Mouse (Mus musculus): ENCODE measurements around the gene Mcmbp.

Mcmbp gene

DNA sequence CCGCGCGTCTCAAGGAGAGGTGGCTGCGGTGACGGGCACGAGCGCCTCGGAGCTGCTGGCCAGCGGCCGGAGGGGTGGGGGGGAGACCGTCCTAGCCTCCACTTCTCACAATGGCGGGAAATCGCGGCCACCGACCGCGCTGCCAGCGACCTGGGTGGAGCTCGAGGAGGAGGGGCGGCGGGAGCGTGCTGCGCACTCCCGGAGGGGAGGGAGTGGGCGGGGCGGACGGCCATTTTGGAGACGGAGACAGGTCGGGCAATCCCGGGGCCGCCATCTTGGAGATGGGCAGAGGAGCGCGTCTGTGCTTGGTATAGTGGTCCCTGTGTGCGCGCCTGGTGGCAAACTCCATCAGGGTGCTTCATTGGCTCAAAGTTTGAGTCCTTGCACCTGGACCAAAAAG lies at the start of gene Mcmbp:
Gene Mcmbp, minus strand, starts transcription at position 162 of the 400 bp plus-strand sequence.
- DNase-seq: peak; percentile 99

DNA sequence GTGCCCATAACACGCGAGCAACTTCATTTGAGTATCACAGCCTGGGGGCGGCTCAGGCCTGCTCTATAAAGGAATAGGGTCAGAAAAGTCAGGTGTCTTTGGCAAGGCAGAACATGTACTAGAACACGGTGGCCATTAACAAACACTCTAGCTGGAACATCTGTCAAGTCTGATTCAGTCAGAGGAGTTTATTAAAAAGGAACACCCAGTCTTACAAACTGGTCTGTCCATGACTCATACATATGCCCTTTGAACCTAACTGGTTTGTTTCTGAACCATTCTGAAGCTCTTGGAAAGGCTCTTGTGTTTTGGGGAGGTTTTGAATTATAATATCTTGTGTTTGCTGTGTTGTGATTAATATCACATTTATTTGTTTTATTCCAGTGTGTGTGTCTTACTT lies 49.8 kb upstream of the Mcmbp start:
- no peak for DNase-seq

DNA sequence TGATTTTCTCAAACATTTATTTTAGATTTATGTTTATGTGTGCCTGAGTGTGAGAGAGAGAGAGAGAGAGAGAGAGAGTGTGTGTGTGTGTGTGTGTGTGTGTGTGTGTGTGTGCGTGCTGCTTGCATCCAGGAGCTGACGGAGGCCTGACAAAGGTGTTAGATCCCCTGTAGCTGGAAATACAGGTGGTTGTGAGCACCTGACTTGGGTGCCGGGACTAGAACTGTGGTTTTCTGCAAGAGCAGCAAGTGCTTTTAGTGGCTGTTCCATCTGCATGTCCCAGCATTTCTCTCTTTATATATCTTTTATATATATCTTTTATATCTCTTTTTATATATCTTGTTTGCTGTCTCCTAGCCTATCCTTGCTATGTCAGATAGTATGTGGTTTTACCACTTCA lies 41.6 kb upstream of the Mcmbp start:
- no peak for DNase-seq

DNA sequence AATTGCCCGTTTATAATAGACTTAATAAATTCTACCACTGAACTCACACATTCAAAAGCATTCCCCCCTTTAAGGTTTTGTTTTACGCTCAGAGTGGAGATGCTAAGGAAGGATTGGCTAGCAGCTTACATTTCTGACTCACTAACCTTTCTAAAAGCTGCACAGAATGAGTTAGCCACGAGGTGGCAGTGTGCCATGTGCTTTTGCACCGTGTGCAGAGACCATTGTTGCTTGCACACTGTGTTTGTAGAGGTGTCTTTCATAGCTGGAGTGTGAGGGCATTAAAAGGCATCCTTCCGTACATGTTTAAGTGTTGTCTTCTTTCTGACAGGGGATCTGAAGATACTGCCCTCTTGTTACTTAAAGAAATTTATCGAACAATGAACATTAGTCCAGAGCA lies 39.0 kb upstream of the Mcmbp start:
- DNase-seq: peak; percentile 69 to 74

DNA sequence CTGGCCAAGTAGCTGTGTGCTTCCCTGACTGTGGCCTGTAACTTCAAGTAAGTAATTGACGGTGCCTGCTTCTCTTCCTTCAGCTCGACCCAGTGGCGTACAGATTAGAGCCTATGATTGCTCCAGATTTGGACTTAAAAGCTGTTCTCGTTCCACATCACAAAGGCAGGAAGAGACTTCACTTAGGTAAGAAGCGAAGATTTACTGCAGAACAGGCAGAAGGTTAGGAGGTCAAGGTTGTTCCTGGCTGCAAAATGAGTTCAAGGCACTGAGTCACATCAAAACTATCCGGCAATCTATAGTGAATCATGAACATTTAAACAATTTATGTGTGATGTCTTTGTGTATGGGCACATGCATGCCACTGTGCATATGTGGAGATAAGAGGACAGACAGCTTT lies 36.9 kb upstream of the Mcmbp start:
- DNase-seq: no peak

DNA sequence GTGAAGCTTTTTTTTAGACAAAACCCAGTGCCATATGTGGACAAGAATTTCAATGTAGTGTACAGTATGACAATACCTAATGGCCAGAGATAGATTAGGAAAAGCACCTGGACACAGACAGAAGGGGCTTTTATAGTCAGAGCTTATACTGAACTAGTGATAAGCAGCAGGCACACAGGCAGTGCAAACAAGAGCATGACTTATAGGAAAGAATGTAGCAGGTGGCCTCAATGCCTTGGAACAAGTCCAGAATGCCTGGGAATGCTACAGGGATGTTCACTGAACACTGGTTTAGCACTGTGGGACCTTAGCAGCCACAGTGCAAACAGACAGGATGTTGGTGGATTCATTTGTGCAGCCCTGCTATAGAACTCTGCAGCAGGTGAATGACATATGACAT lies 26.4 kb upstream of the Mcmbp start:
- no peak for DNase-seq

DNA sequence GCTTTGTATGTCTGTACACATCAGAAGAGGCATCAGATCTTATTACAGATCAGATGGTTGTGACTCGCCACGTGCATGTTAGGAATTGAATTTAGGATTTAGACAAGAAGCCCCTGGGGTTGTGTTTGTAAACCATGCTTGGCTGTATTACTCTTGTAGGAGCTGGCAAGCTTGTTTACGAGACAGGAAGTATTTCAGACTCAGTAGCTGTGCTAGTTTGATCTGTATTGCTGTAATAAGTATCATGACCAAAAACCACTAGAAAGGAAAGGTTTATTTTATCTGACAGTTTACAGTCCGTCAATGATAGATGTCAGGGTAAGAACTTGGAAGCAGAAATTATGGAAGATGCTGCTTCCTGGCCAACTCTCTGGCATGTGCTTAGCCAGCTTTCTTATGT lies 18.7 kb upstream of the Mcmbp start:
- no peak for DNase-seq

DNA sequence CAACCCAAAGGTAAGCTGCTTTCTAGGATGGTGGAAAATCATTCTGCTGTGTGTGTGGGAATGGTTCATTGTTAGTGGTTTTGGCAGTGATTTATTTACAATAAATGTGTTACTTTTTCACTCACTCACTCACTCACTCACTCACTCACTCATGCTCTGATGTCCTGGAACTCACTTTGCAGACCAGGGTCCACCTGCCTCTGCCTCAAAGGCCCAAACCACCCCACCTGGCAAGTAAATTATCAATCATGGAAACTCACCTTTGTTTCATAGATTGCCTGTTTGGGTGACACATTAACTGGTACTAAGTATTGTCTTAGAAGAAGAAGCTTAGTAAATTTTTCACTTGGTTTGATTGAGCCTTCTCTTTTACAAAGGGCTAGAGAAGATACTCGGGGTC lies 15.1 kb upstream of the Mcmbp start:
- DNase-seq: no peak

DNA sequence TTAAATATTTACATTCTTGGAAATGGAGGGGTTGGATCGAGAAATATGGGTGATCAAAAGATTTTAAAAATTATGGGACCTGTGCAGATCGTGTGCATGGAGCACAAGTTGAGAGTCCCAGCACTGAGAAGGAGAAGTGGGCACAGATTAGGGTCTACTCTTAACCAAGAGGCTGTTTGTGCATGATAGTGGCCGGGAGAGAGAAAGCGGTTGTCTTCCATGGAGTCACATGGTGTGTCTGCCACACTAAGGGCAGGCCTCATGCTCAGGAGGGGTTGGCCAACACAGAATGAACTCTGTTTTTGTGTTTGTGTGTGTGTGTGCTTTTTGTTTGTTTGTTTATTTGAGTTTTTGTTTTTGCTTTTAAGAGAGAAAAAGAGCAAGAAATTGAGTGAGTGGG lies 11.7 kb upstream of the Mcmbp start:
- no peak for DNase-seq

DNA sequence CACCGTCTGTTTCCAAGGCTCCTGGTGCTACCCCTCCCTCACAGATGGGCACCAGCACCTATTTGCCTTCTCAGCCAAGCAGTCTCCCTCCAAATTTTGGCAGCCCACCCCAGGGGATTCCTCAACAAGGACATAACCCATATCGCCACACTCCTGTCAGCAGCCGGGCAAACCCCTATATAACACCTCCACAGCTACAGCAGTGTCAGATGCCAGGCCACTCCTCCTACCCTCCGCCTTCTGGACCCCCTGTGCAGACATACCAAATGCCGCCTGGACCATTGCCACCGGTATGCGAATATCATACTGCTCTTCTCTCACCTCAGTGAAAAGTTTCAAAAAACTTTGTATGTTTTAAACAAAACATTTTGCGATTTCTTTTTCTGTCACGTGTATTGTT lies 10.0 kb upstream of the Mcmbp start:
- no peak for DNase-seq

DNA sequence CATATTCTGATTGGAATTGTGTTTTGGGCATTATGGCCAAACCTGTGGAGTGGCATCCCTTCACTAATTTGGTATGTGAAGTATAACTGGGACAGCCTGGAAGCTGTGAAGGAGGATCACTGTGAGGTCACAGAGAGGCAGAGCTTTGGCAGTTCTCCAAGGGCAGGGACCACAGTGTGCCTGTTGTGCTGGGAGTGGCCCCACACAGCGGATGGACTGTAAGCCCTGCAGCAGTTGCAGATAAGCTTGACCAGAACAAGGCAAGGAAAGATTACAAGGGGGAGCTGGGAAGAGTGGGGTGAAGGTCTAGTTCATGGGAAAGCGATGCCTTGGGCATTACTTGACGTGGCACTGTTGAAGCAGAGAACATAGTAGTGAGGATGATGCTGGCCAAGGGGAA lies 8.5 kb upstream of the Mcmbp start:
- peak; percentile 65 to 74 for DNase-seq

DNA sequence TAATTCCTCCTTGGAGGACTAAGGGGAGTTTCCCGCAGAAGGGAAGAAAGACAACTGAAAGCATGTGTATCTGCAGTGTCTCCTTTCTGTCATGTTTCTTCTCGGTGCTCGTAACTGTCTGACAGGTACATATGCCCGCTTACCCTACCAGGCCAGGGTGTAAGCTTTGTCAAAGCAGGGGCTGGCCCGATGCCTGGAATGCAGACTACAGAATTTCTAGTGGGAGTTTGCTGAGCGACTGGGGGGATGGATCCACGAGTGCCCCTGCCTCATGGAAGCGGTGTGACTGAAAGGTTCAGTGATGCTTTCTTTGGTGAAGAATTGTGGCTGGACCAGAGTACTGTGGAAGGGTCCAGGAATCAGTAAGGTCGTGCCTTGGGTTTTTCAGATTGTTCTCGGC lies 5.9 kb upstream of the Mcmbp start:
- DNase-seq: no peak

DNA sequence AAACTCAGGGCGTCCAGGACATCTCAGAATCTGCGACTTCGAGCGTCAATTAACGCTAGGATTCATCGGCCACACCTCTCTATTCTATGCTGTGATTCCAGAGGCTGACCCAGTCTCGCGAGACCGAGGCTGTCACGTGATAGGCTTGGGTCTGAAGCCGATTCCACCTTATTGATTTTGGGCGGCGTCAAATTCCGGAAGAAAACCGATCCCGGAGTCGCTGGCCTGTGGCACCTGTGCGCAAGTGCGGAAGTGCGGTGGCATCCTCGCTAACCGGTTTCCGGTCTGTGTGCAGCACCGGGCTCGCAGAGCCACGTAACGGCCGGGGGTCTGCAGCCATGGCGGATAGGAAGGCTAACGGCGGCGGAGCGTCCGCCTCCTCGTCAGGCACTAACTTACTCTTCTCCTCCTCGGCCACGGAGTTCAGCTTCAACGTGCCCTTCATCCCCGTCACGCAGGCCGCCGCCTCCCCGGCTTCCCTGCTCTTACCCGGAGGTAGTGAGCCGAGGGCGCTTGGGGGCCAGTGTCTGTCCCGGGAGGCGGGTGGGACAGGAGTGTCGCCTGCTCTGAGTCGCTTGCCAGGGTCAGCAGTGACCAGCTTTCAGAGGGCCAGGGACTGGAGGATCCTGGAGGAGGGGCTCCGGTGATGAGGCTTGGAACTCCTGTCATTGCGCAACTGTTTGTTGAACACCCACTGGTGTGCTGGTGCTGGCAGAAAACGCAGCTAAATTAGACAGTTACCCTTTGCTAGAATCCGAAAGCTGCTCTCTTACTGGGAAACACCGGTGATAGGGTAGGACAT lies 4.6 kb upstream of the Mcmbp start, which contains the start of gene Sec23ip:
Gene Sec23ip, plus strand, starts transcription at position 260 of the 802 bp plus-strand sequence.
- peak; percentile 98 to 99 for DNase-seq

DNA sequence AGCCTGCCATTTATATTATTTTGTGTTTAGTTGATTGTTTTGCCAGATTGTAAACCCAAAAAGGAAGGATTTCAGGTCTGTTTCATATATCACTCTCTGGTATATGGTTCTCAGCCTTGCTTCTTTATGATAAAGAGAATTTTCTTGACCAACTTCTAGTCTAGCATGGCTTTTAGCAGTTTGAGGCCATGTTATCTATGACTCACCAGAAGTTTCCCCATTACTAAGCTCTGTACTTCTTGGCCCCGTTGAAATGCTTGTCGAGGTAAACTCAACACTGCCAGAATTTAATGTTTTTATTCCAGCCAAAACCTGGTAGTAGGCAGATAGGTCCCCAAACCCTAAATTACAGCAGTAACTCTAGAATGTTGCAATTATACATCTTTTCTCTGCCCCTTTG lies 3.6 kb upstream of the Mcmbp start:
- no peak for DNase-seq

DNA sequence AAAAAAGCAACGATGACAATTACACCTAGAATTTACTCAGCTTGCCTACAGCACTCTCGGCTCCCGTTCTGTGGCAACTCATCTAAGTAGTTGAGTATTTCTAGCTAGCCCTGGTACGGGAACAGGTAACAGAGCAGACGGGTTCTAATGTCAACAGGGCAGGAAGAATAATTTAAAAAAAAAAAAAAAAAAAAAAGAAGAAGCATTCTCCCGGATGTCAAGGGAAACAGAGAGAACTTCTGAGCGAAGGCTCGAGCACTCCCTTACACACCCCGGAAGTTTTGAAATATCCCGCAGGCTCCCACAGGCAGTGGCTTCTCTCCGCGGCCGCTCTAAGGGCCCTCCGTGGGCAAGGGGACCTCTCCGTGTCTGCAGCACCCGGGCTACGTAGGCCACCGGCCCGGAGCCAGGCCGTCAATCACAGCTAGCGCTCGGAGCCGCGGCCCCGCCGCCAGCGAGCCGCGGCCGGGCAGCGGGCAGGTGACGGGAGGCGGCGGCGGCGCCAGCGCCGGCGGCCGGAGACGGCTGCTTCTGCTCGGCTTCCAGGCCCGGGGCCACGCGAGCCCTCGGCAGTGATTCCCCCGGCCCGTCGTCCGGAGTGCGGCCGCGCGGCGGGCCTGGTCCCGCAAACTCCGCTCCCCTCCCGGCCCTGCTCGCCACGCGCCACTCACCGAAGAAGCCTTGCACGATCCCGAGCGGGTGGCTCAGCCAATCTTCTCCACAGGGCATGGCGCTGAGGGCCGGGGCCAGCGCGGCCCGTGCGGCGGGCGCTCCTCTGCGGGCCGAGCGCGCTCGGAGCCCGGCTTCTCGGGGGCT lies 625 bp downstream of the Mcmbp start:
- DNase-seq: peak; percentile 57 to 65

DNA sequence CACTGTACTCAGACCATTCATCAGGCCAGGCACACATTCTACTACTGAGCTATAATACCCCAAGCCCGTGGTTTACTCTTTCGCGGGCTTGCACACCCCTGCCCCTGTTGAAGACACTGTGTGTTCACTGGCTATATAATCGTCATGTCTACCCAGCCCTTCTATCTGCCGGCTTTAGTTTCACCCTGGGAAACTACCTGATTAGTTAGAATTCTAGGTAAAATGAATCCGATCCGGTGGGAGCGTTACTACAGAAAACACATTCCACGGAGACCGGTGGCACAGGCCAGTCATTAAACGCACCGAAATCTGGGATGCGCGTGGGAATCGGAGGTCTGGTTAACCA lies 1.2 kb downstream of the Mcmbp start:
- DNase-seq: no peak

DNA sequence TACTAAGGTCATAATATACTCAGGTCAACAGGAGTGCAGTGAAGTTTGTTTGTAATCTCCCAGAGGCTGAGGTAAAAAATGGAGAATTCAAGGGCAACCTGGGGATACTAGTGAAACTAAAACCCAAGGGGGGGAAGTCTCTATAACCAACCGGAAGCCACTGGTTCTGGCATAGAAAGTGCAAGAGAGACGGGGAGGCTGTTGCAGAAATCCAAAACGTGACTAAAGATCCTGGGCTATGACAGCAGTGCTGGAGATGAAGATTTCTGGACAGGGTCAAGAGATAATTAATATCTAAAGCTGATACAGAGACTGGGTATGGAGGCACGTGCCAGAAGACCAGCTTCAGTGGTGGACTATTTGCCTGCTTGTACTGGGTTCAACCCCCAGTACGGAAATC lies 2.3 kb downstream of the Mcmbp start:
- no peak for DNase-seq

DNA sequence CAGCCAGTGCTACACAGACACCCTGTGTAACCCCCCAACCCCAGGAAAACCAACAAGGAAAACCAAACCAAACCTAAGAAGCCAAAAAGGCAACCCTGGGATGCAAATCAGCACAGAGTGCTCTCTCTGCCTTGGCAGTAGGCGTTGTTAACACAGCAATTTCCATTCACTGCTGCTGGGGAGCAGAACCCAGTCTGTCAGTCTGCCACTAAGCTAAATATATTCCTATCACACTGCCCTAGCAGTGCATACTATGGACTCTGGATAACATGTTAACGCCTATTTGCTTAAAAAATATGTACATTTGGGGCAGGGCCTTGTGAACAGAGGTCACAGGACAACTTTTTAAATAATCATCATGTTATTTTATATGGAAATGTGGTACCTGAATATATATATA lies 8.7 kb downstream of the Mcmbp start:
- DNase-seq: no peak

DNA sequence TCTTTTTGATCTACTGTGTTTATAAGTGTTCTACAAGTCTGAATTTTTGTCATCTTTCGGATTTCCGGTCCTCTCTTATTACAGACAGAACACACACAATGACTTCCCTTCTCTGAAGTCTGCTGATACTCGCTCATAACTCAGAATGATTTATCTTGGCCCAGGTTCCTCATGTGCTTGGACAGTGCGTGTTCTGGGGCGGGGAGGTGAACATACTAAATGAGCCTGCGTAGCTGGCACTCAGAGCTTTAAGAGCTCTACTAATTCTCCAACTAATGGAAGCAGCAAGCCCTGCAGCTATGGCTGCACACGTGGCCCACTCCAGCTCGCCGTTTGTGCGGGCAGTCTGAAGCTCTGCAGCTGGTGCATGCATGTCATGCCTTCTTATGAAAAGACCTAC lies 11.6 kb downstream of the Mcmbp start:
- peak; percentile 37 to 52 for DNase-seq

DNA sequence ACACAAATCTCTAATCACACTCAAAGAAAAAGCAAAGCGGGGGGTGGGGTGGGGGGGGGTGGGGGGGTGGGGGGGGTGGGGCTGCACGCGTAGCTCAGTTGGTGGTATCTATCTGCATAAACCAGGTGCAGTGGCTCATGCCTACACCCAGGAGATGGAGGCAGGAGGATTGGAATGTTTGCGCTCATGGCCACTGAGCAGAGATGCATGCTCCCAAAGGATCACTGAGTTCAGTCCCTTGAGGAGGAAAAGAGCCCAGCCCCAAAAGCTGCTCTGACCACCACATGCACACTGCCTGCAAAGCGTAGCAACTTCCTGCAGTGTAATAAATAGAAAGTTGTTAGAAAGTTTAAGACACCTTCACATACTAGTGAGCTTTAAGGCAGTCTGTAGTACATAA lies 12.6 kb downstream of the Mcmbp start:
- DNase-seq: no peak

DNA sequence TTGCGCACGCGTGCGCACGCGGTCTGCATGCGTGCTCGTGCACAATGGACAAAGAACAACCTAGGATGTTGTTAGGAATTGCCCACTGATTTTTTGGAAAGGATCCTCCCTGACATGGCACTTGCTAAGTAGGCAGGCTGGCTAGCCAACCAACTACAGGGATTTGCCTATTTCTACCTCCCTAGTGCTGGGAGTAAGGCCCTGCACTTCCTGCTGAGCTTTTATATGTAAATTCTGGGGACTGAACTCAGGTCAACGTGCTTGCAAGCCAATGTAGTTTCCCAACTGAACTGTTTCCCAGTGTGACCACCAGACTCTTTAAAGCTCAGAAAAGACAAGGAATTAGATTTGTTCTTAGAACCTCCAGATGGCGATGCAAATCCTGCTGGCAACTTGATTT lies 13.3 kb downstream of the Mcmbp start:
- no peak for DNase-seq

DNA sequence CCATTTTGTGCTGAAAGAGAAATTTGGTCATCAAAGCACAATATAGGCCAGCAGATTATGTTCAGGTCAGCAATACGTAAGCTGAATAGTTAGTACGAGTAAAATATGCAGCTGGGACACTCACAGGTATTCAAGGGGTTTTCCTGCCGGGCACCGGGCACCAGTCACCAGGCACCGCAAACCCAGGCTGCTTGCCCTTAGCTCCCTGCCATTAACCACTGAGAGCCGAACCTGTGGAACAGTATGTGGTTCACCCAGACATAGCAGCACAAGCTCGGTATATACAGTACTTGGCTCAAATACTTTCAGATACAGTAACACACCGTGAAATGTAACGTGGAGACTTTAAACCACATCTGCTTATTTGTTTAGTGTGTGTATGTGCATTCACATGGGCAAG lies 15.1 kb downstream of the Mcmbp start:
- no peak for DNase-seq

DNA sequence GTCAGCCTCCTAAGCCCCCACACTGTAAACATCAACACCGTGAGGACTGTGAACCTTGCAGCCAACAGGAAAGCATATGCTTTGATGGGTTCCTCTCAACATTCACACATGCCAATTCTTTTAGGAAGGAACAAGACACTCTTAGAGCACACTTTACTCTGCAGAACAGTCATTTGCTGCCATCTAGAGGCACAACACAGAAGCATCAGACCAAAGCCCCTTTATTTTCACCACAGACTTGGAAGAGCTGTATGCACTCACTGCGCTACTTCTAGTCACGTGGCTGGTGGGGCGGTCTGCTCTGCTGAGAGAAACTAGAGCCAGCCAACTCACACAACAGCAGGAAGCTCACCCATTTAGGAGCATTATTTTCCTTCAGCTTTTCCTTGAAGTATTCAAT lies 15.5 kb downstream of the Mcmbp start:
- DNase-seq: peak; percentile 73 to 83

DNA sequence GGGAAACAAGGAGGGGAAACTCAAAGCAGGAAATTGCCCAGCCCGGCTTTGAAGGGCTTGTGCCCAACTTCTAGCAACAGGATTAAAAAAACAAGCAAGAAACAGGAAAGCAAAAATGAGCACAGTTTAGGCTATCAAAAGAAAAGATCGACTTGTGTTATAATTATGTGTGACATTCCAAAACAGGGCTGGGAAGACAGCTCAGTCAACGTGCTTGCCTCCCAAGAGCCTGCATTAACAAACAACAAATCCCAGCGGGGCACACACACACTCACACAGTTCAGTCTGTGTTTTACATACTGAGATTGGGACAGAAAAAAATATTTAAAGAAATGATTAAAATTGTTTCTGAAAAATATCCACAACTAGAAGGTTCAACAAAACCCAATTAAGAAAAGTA lies 22.3 kb downstream of the Mcmbp start:
- DNase-seq: no peak

All from kidney, postnatal 4 days (tissue).